Mouse (Mus musculus) hematopoietic multipotent progenitor cell, adult 10-12 weeks (in vitro differentiated cells): ENCODE measurements around the gene Lrrc15. TPM values are rescaled to one million over a fixed set of nuclear protein-coding genes. Genes with fewer than 3 reads are reported as not detected.

Experiments used
- polyA plus RNA-seq: library from polyadenylated mRNA; stranded (reverse); fragments of >175 nt; gene quantifications from 2 replicates; pipeline ENCODE4 v1.2.3, GENCODE M21; 2012; ENCODE audit warnings: low replicate concordance

Lrrc15 gene
- polyA plus RNA-seq, result not detected in 2 replicates

DNA sequence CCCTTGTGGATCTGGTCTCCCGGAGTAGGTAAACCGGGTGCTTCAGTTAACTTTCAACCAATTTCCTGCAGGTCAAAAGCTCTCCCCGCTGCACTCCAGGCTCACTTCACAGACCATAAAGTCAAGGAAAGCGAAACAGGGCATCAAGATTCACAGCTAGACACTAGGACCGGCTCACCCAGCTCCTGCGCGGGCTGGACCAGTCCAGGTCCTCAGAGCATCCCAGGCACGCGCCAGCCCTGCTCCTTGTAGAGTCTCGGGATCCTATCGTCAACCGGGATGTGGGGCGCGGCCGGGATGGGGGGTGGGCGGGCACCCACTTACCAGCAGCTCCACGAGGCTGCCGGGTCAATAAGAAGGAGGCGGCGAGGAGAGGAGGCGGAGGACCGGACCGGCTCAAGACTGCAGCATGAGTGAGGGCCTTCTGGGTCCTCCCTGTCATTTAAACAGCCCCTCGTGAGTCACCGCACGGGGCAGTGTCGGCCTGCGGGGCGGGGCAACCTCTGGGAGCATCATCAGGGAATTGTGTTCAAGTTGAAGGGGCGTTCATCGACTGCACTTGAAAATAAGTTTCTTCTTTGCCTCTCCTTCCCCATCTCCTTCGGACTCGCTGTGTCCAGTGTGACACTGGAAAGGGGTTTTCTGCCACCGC lies at the start of gene Lrrc15:
Lrrc15 (minus strand) TSS at position 413 of the 652 bp plus-strand sequence.

DNA sequence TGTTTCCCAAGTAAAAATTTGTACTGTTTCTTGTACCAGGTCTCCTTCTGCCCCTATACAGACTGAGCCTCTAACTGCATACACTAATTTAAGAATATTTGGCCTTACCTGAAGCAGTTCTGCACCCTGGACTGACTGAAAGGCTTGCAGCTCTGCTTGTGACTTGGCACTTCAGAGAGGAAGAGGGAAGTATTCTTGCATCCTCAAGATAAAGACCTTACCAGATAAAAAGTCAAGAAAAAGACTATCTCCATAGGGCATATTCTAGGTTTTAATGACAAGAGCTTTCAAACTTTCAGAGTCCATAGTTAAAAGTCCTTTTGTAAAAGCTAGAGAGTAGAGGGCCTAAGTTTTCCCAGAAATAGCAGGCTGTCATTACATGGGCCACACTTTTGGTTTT lies 27.6 kb upstream of the Lrrc15 start, which contains the start of gene Gp5:
Gp5 (minus strand) TSS at position 133 of the 400 bp plus-strand sequence.

DNA sequence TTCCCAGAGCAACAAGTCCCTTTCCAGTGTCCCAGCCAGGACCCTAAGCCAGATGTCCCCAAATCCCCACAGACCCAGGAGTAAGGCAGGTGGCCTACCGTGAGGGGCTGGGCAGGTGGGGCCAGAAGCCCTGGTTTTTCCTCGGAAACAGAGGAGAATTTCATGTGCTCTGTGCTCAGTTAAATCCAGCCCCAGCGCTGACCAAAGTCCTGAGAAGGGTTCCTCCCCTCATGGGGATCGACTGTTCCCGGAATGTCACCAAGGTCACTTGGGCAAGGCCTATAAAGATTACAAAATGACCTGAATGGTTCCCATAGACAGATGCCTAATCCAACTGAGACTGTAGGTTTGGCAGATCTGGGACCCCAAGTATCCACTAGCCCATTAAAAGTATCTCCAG lies 15.7 kb downstream of the Lrrc15 start, which contains the start of gene Cpn2:
Cpn2 (minus strand) TSS at position 141 of the 400 bp plus-strand sequence.

Other genes starting within 250 kb of the Lrrc15 start
- gene Hes1, start 218.9 kb downstream of the Lrrc15 start, polyA plus RNA-seq, result 33.3 and 56.5 TPM in 2 replicates
- not detected in 2 replicates for gene Cpn2, start 15.8 kb downstream of the Lrrc15 start, polyA plus RNA-seq
- gene Gp5, start 27.5 kb upstream of the Lrrc15 start, polyA plus RNA-seq, result 2.6 and 6.6 TPM in 2 replicates
- gene Atp13a3, start 122.7 kb upstream of the Lrrc15 start, polyA plus RNA-seq, result 54.0 and 87.8 TPM in 2 replicates